Mouse (Mus musculus) heart, adult 9 months (tissue): ENCODE measurements around the gene Il1b.

Source experiments
- DNase-seq, 2 experiments: peaks; one replicate each; pipeline ENCODE4 v3.0.0; 2022; ENCODE audit warnings: low spot score in 2 of 2

The Il1b gene

DNA sequence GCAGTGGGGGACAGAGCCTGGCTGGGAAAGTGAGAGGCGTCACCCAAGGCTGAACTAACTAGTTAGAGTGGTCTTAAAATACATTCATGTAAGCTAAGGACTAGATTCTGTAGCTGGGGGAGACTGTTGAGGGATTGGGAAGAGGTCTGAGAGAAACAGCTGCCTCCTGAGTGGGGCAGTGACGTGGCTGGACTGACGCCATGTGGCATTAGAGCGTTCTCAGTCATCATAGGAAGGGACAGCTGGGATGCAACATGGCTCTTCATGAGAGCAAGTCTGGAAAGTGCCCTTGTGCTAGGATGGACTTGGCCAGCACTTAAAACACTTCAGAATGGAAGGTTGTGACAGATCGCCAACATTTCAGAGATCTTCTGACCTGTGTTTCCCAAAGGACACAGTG, 2.1 kb downstream of the Il1b start:
- no peak for DNase-seq

GRCm38 (mm10) chr2:129368106-129368505, 2.8 kb downstream of the Il1b start:
- no peak for DNase-seq

GRCm38 (mm10) chr2:129367246-129367645, 3.7 kb downstream of the Il1b start:
- no peak for DNase-seq

- no peak for DNase-seq
These were observed 9.9 kb downstream of the Il1b start for GRCm38 (mm10) chr2:129360975-129361560.

DNA sequence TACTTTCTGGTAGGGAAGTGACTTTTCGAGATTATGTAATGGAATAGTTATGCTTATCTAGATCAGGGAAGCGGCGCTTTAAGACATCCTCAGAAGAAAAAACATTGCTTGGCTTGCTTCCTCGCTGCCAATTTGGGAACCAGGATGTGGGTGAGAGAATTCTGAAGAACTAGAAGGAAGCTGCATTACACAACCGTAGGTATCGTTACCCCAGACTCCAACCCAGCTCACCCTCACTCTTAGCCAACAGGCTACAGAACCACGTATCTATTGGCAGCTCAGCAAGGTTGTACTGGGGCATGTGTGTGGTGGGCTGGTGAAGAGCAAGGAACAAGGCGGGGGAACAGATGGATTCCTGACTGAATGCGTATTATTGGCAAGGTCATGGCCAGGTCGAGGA, 10.7 kb downstream of the Il1b start:
- DNase-seq = peak in 1 of 2 experiments; percentile 46

GRCm38 (mm10) chr2:129338138-129338621, 32.8 kb downstream of the Il1b start:
- DNase-seq = peak; percentile 24 to 37

GRCm38 (mm10) chr2:129333471-129333870, 37.5 kb downstream of the Il1b start:
- no peak for DNase-seq

GRCm38 (mm10) chr2:129330540-129330939, 40.4 kb downstream of the Il1b start:
- DNase-seq = no peak

DNA sequence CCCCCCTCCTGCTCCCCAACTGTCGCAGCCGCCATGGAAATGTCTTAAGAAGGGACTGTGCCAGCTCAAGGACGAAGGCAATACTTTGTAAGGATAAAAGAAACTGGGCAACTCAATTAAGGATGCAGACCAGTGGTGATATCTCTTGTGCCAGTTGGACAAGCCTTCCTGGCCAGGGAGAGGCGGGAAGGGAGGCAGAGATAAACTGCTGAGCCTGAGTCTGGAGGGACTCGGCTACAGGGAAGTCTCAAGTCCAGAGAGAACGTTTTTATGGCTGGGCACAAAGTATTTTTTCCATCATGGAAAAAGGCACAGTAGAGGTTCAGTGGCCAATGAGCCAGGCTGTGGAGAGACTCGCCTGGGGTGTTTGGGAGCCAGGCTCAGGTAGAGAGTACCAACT, 40.9 kb downstream of the Il1b start:
- no peak for DNase-seq

GRCm38 (mm10) chr2:129328238-129328637, 42.7 kb downstream of the Il1b start:
- no peak for DNase-seq

- no peak for DNase-seq
These were observed 46.7 kb downstream of the Il1b start for GRCm38 (mm10) chr2:129324216-129324615.

GRCm38 (mm10) chr2:129322117-129322635, 48.8 kb downstream of the Il1b start:
- DNase-seq = no peak

DNA sequence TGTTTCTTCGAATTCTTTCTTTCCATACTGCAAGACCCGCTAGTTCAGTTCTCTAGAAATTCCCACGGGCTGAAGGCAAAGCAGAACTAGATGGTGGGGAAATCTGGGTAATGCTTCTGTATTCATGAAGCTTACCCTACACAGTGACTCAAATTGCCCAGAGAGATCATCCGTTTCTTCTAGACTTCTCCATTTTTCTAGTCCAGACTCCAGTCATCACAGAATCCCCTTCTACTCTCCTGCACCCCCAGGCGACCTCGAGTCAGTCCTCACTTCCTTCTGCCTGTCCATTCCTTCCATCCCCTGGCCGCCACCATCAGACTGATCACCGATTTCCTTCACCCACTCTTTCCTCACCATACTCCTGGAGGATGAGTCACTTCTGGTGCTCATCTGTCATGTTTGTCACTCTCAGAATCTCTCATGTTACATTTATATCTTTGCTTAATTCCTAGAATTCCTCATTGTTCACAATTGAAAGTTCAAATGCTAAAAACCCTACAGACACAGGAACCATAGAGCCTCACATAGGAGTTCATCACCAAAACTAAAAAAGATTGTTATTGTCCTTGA, 50.8 kb downstream of the Il1b start:
- no peak for DNase-seq

GRCm38 (mm10) chr2:129315831-129316230, 55.1 kb downstream of the Il1b start:
- DNase-seq = no peak

DNA sequence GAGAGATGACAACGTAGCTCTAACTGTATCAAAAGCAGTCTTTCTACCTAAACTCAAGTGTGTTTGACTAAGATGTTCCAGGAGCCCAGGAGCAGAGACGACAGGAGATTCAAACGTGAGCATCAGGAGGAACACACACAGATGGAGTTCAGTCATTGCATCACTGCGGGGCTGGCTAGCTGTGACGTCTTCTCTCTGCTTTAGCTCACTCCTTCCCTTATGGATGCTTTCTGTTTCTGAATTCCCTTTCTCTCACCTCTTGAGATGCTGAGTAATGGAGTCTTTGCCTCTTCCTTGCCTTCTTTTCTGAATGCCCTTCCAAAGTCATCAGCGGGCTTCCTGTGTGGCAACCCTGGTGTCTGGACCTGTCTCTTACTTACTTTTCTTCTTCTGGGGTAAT, 56.1 kb downstream of the Il1b start:
- DNase-seq = no peak
